Mouse (Mus musculus) liver, embryonic 14.5 days (tissue): ENCODE measurements around the gene Fpr1.

Experiments
- CTCF ChIP-seq: IDR thresholded peaks from 2 replicates; pipeline ENCODE4 v1.5.1; 2016; ENCODE audit warnings: antibody characterized with exemption, low read depth, control low read depth
- EP300 ChIP-seq: IDR thresholded peaks from 2 replicates; pipeline ENCODE4 v1.6.1; 2016; ENCODE audit warnings: antibody characterized with exemption, low read depth

GRCm38 (mm10) chr17:17826751-17827657, 56.7 kb downstream of the Fpr1 start, which contains the start of gene Spaca6:
- TF ChIP-seq CTCF (no peak), EP300 (no peak)
